Comparison of ENCODE assay signal across 8 mouse cellular contexts in the genomic region with DNA sequence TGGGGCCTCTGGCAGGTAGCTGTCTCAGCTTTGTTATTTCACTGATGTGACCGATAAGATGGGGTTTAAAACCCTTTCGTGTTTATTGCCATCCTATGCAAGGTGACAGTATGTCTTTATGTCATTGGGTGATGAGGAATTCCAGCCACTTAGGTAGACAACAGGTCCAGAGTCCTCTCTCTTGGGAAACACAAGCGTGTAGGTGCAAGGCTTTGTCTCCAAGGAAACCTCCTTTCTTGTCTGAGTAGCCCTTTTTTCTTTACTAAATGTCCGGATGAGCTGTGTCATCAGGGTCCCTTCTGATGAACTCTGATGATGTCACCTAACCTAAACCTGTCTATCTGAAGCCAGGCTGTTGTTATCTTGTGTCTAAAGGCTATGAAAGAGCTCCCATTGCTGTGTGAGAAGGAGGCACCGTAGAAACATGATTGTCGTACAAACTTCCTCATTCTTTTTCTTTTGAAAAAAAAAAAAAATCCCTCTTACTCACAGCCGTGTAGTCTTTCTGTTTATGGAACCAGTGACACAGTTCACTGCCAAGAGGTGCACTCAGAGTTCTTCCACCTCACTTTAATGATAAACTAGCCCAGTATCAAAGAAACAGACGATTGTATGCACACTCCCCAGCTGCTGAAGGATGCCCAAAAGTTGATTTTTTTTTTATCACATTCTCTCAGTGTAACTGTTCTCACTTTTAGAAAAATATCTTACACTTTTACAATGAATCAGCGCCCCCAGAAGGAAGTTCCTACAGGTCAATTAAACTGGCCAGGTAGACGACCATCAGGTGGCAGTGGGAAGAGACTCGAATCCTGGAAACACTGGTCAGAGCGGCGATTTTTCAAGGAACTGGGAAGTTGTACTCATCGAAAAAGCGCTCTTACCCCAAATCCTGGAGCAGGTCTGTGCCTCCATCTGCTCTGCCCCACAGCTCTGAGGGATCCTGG. TPM values are rescaled to one million over a fixed set of nuclear protein-coding genes. Genes with fewer than 3 reads are reported as not detected.
A peak's percentile ranks its signal among the peaks of the same experiment; 100 is the strongest.
DNase-seq lines count a peak whose midpoint lies in the region; ATAC-seq and TF ChIP-seq lines count a peak whose summit lies in the region.

No protein-coding gene starts in this region.

- H3K36me3 ChIP-seq in liver, adult 2 months (ENCODE audit: control insufficient read depth, insufficient read depth, low read length), result no peaks in the 10 kb centered on the region
- H3K36me3 ChIP-seq in hindbrain, embryonic 10.5 days, result no peaks in the 10 kb centered on the region

- peak; percentile 39 for ATAC-seq in megakaryocyte progenitor cell, adult 5-6 weeks (replicated peaks; ENCODE audit: poor library complexity)

- WGBS in liver, adult 2 months, result 20% methylated on average over 15 of the region's 15 CpGs
- WGBS in hindbrain, embryonic 10.5 days, result 40% methylated on average over 15 of the region's 15 CpGs

- H3K9me3 ChIP-seq in hindbrain, embryonic 10.5 days, result no peaks in the 10 kb centered on the region

- H3K4me3 ChIP-seq in liver, adult 2 months (ENCODE audit: insufficient read depth, low read depth, low read length), result peak overlapping the region; percentile 57
- H3K4me3 ChIP-seq in bone marrow macrophage, adult 2 months (ENCODE audit: insufficient read depth, low read length), result peak overlapping the region; percentile 86
- H3K4me3 ChIP-seq in hindbrain, embryonic 10.5 days, result peak overlapping the region; percentile 48

- no peak for TF ChIP-seq POLR2A in liver, adult 2 months (IDR thresholded peaks at IDR 0.05; ENCODE audit: extremely low read depth, insufficient read depth, low read length)
- no peak; the same call in 1 of the 2 replicates for TF ChIP-seq POLR2A in bone marrow macrophage, adult 2 months (IDR thresholded peaks at IDR 0.05; ENCODE audit: borderline replicate concordance, low read depth, low read length)

- no peaks in the 10 kb centered on the region for H3K27me3 ChIP-seq in liver, adult 2 months (ENCODE audit: control insufficient read depth, insufficient read depth, low read length)
- H3K27me3 ChIP-seq in hindbrain, embryonic 10.5 days (ENCODE audit: insufficient read depth, poor library complexity, severe bottlenecking), result peaks cover 4% of the 10 kb centered on the region; the same call in 1 of the 2 replicates

- H3K27ac ChIP-seq in liver, adult 2 months (replicated peaks; ENCODE audit: insufficient read depth, low read depth, low read length), result peak overlapping the region; percentile 8
- H3K27ac ChIP-seq in bone marrow macrophage, adult 2 months (ENCODE audit: insufficient read depth, low read depth, low read length), result peak overlapping the region; percentile 72
- H3K27ac ChIP-seq in hindbrain, embryonic 10.5 days, result peak overlapping the region; percentile 70

- DNase-seq in liver, adult 2 months (ENCODE audit: extremely low read depth, low read depth, low spot score), result no peak
- DNase-seq in liver, result no peak
- no peak for DNase-seq in hindbrain, embryonic 10.5 days (ENCODE audit: low spot score)
- no peak for DNase-seq in urinary bladder, adult 18-20 months (ENCODE audit: low spot score in 2 of 2)
- no peak for DNase-seq in urinary bladder, postnatal 14 days (ENCODE audit: low spot score)
- DNase-seq in layer of hippocampus, adult 18-20 months (ENCODE audit: low spot score in 2 of 2), result no peak

- no peaks in the 10 kb centered on the region for H3K79me2 ChIP-seq in liver, adult 2 months (ENCODE audit: control insufficient read depth, insufficient read depth, low read length)

- peaks cover 2% of the 10 kb centered on the region; the same call in 1 of the 2 replicates for H3K4me1 ChIP-seq in liver, adult 2 months (ENCODE audit: control insufficient read depth, insufficient read depth, low read length)
- H3K4me1 ChIP-seq in bone marrow macrophage, adult 2 months (ENCODE audit: control insufficient read depth, insufficient read depth, low read length), result peaks cover 21% of the 10 kb centered on the region
- H3K4me1 ChIP-seq in hindbrain, embryonic 10.5 days (replicated peaks), result peaks cover 20% of the 10 kb centered on the region

- H3K9ac ChIP-seq in liver, adult 2 months (ENCODE audit: low read depth, low read length), result peak overlapping the region; percentile 41; the same call in 1 of the 2 replicates

- no peak for TF ChIP-seq CTCF in liver, adult 2 months (IDR thresholded peaks at IDR 0.05; ENCODE audit: low read depth, low read length)
- 0 out of 2 replicates have a peak, but pooled peaks have one; percentile 17 for TF ChIP-seq CTCF in bone marrow macrophage, adult 2 months (IDR thresholded peaks at IDR 0.05; ENCODE audit: low read depth, low read length)

RNA-seq across cellular contexts. Expression of a gene that starts 0.6 kb away (rescaled TPM):
- total RNA-seq in liver, adult 2 months (2014; rRNA removed), result 1.4 and 1.6 TPM in 2 replicates
- 0.32 and 0.59 TPM in 2 replicates for polyA plus RNA-seq in liver, adult 2 months (2012; rRNA removed)
- 46.2 and 48.5 TPM in 2 replicates for polyA plus RNA-seq in bone marrow macrophage, adult 2 months (2012; ENCODE audit: insufficient read depth, insufficient read length, missing spikeins)
- 2.3 and 2.4 TPM in 2 replicates for polyA plus RNA-seq in hindbrain, embryonic 10.5 days (2016; fragmentation: Nextera tagmentation; extraction: Ambion mirVana)
- total RNA-seq in megakaryocyte progenitor cell, adult 5-6 weeks (2015), result 79.2 and 99.7 TPM in 2 replicates
- 129 and 154 TPM in 2 replicates for total RNA-seq in megakaryocyte progenitor cell, adult 5-6 weeks (2017)
- 1 to 10 TPM; 5.0 to 5.1 TPM for total RNA-seq in layer of hippocampus, adult 18-20 months (2021)

Comparison
In these comparisons a context has a peak if more than half of its experiments do, and no peak if none do; other contexts are left out.
1. H3K27ac ChIP-seq: peak in every context shown above with its lines; median percentile 72 in bone marrow macrophage, adult 2 months; 70 in hindbrain, embryonic 10.5 days; 8 in liver, adult 2 months.
2. RNA of a gene that starts 0.6 kb away (total RNA-seq): 79.2 to 154 TPM in megakaryocyte progenitor cell, adult 5-6 weeks; 5.0 to 5.1 TPM in layer of hippocampus, adult 18-20 months and 1.4 to 1.6 TPM in liver, adult 2 months; every median in the first group is over 10 times any median in the second.
3. Peak in every context shown above with its lines, with median percentiles within 50 percentile points of each other: H3K4me3 ChIP-seq.